Mouse (Mus musculus) forebrain, embryonic 13.5 days (tissue): Measurements from ENCODE around the gene Mgst2. TPM values are rescaled to one million over a fixed set of nuclear protein-coding genes. Genes with fewer than 3 reads are reported as not detected.

Experiments
- ATAC-seq: fragments of 200-750 bp; cut with Nextera tagmentation; 2 replicates; pipeline ENCODE4 v1.8.0; 2017
- H3K27ac ChIP-seq: fragments of 300-500 bp; sonication (generic); 2 replicates; pipeline ENCODE4 v1.5.1; 2015; ENCODE audit warnings: inconsistent platforms, mild to moderate bottlenecking, moderate library complexity
- H3K27me3 ChIP-seq: fragments of 300-500 bp; sonication (generic); 2 replicates; pipeline ENCODE4 v1.6.1; 2015; ENCODE audit warnings: mild to moderate bottlenecking, inconsistent platforms
- H3K36me3 ChIP-seq: fragments of 300-500 bp; sonication (generic); 2 replicates; pipeline ENCODE4 v1.6.1; 2015; ENCODE audit warnings: mild to moderate bottlenecking, inconsistent platforms; ENCODE audit not compliant: poor library complexity, severe bottlenecking
- H3K4me1 ChIP-seq: fragments of 300-500 bp; sonication (generic); 2 replicates; pipeline ENCODE4 v1.6.1; 2015; ENCODE audit warnings: inconsistent platforms
- H3K4me2 ChIP-seq: fragments of 300-500 bp; sonication (generic); 2 replicates; pipeline ENCODE4 v1.6.1; 2015; ENCODE audit warnings: inconsistent platforms, mild to moderate bottlenecking, moderate library complexity
- H3K4me3 ChIP-seq: fragments of 300-500 bp; sonication (generic); 2 replicates; pipeline ENCODE4 v1.5.1; 2015; ENCODE audit warnings: mild to moderate bottlenecking, inconsistent platforms
- H3K9ac ChIP-seq: fragments of 300-500 bp; sonication (generic); 2 replicates; pipeline ENCODE4 v1.6.1; 2015; ENCODE audit warnings: mild to moderate bottlenecking, inconsistent platforms
- H3K9me3 ChIP-seq: fragments of 300-500 bp; sonication (generic); replicated peaks from 2 replicates; pipeline ENCODE4 v1.6.1; 2016; ENCODE audit warnings: inconsistent platforms
- WGBS: fragments of 180-500 bp; shearing (Covaris S2); methylation state at CpG from one replicate; pipeline ENCODE4 v1.1.7; 2015; 5-methylcytosine and 5-hydroxymethylcytosine counted together
- polyA plus RNA-seq: library from polyadenylated mRNA; unstranded; fragments of >200 nt; fragmentation: Nextera tagmentation; extraction: Ambion mirVana; gene quantifications from 2 replicates; pipeline ENCODE4 v1.2.1, GENCODE M21; 2015

Gene Mgst2
- polyA plus RNA-seq, 1 experiment from 2014 or later: 0.96 TPM

DNA sequence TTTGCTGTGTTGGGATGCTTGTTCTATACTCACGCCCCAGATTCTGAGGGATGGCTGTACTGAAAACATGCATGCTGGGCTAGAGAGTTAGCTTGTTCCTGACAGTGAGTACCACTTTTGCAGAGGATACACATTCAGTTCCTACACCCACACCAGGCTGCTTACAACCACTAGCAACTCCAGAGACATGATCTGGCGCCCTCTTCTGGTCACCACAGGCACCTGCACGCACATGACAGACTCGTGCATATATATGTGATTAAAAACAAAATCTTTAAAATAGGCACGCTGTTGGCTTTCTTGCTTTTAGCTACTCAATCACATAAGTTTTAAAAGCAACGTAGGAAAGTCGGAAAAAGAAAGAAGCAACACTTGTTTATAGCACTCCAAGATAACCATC lies 45.1 kb downstream of the Mgst2 start:
- WGBS: 86% methylated on average over 7 of the region's 7 CpGs
- Histone ChIP-seq H3K4me2 (no peak overlapping the region), H3K4me1 (peaks cover 35% of the 10 kb centered on the region), H3K36me3 (no peaks in the 10 kb centered on the region), H3K4me3 (no peak overlapping the region), H3K9ac (no peak overlapping the region), H3K27me3 (no peaks in the 10 kb centered on the region), H3K27ac (no peak overlapping the region), H3K9me3 (no peaks in the 10 kb centered on the region)
- no peak for ATAC-seq

DNA sequence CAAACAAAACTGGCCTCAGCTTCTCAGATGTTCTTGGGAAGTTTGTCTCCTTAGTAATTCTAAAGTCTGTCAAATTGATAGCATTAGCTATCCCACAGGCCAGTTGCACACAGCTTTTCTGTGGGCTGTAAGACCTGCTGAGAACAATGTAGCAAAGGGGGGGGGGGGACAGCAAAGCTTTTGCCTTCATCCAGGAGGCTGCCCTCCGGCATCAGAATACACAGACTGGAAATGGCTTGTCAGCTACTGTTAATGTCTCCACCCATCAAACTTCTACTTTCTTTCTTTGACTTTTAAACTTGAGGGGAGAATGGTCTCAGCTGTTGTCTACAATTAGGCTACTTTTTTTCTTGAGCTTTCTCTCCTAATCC lies 48.2 kb downstream of the Mgst2 start:
- no peak for ATAC-seq

GRCm38 (mm10) chr3:51708746-51709411 lies 48.7 kb downstream of the Mgst2 start:
- Histone ChIP-seq H3K27me3 (no peaks in the 10 kb centered on the region), H3K27ac (peak overlapping the region; percentile 1; the same call in 1 of the 2 replicates), H3K4me3 (no peak overlapping the region), H3K4me2 (peak overlapping the region; percentile 13; the same call in 1 of the 2 replicates), H3K9me3 (no peaks in the 10 kb centered on the region), H3K4me1 (peaks cover 13% of the 10 kb centered on the region; the same call in 1 of the 2 replicates), H3K36me3 (no peaks in the 10 kb centered on the region), H3K9ac (no peak overlapping the region)
- 79% methylated on average over 21 of the region's 21 CpGs for WGBS
- ATAC-seq: peak; percentile 70

More for the DNA sequence above, 48.2 kb downstream of the Mgst2 start:
- Histone ChIP-seq H3K4me2 (no peak overlapping the region), H3K27me3 (no peaks in the 10 kb centered on the region), H3K4me1 (peaks cover 9% of the 10 kb centered on the region; the same call in 1 of the 2 replicates), H3K27ac (peak overlapping the region; percentile 1; the same call in 1 of the 2 replicates), H3K4me3 (no peak overlapping the region), H3K9ac (no peak overlapping the region), H3K36me3 (no peaks in the 10 kb centered on the region), H3K9me3 (no peaks in the 10 kb centered on the region)
- 75% methylated on average over 1 of the region's 1 CpGs for WGBS

GRCm38 (mm10) chr3:51712382-51712781 lies 52.2 kb downstream of the Mgst2 start:
- WGBS: 54% methylated on average over 3 of the region's 3 CpGs
- peaks cover 13% of the 10 kb centered on the region; the same call in 1 of the 2 replicates for H3K4me1 ChIP-seq
- H3K27ac ChIP-seq: no peak overlapping the region
- no peaks in the 10 kb centered on the region for H3K27me3 ChIP-seq
- no peaks in the 10 kb centered on the region for H3K36me3 ChIP-seq
- H3K4me3 ChIP-seq: no peak overlapping the region
- H3K4me2 ChIP-seq: no peak overlapping the region
- H3K9me3 ChIP-seq: no peaks in the 10 kb centered on the region
- ATAC-seq: no peak
- H3K9ac ChIP-seq: no peak overlapping the region

DNA sequence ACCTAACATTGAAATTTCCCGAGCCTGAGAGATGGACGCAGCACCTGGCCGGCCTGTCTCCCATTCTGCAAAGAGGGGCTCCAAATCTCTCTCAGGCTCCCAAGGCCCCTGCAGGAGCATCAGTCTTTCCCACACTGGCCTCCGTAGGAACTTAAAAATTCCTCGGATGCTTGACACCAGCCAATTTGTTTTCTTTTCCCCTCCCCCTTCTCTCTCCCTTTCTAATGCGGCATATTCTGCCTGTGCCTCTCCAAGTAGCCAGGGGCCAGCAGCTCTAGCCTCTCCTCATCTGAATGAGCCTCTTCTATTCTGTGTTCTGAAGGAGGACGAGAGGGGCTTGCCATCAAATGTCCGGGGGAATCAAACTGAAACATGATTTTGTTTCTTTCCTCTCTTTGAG lies 53.1 kb downstream of the Mgst2 start:
- no peak overlapping the region for H3K27ac ChIP-seq
- 22% methylated on average over 8 of the region's 8 CpGs for WGBS

GRCm38 (mm10) chr3:51714469-51714868 lies 54.3 kb downstream of the Mgst2 start:
- no peaks in the 10 kb centered on the region for H3K27me3 ChIP-seq
- no peaks in the 10 kb centered on the region for H3K36me3 ChIP-seq
- no peak overlapping the region for H3K4me3 ChIP-seq
- ATAC-seq: no peak
- no peaks in the 10 kb centered on the region for H3K9me3 ChIP-seq
- H3K4me2 ChIP-seq: no peak overlapping the region
- H3K9ac ChIP-seq: no peak overlapping the region
- 81% methylated on average over 5 of the region's 5 CpGs for WGBS
- no peak overlapping the region for H3K27ac ChIP-seq
- H3K4me1 ChIP-seq: peaks cover 9% of the 10 kb centered on the region; the same call in 1 of the 2 replicates

More for the DNA sequence above, 53.1 kb downstream of the Mgst2 start:
- Histone ChIP-seq H3K9ac (no peak overlapping the region), H3K36me3 (no peaks in the 10 kb centered on the region), H3K4me2 (no peak overlapping the region), H3K9me3 (no peaks in the 10 kb centered on the region), H3K4me1 (peaks cover 13% of the 10 kb centered on the region; the same call in 1 of the 2 replicates), H3K27me3 (no peaks in the 10 kb centered on the region), H3K4me3 (no peak overlapping the region)
- no peak for ATAC-seq

- no peaks in the 10 kb centered on the region for H3K27me3 ChIP-seq
- ATAC-seq: no peak
- H3K9me3 ChIP-seq: no peaks in the 10 kb centered on the region
- H3K4me1 ChIP-seq: peaks cover 9% of the 10 kb centered on the region; the same call in 1 of the 2 replicates
- no peaks in the 10 kb centered on the region for H3K36me3 ChIP-seq
- H3K4me2 ChIP-seq: no peak overlapping the region
- no peak overlapping the region for H3K27ac ChIP-seq
- H3K9ac ChIP-seq: no peak overlapping the region
- 73% methylated on average over 3 of the region's 3 CpGs for WGBS
- no peak overlapping the region for H3K4me3 ChIP-seq
Measured at GRCm38 (mm10) chr3:51717455-51717854, 57.3 kb downstream of the Mgst2 start.

- peaks cover 9% of the 10 kb centered on the region; the same call in 1 of the 2 replicates for H3K4me1 ChIP-seq
- no peak overlapping the region for H3K27ac ChIP-seq
- H3K27me3 ChIP-seq: no peaks in the 10 kb centered on the region
- H3K36me3 ChIP-seq: no peaks in the 10 kb centered on the region
- H3K4me3 ChIP-seq: no peak overlapping the region
- no peak overlapping the region for H3K9ac ChIP-seq
- 77% methylated on average over 4 of the region's 4 CpGs for WGBS
- ATAC-seq: no peak
- no peak overlapping the region for H3K4me2 ChIP-seq
- no peaks in the 10 kb centered on the region for H3K9me3 ChIP-seq
Measured at GRCm38 (mm10) chr3:51717909-51718308, 57.7 kb downstream of the Mgst2 start.

- no peaks in the 10 kb centered on the region for H3K27me3 ChIP-seq
- H3K4me3 ChIP-seq: no peak overlapping the region
- H3K4me1 ChIP-seq: no peaks in the 10 kb centered on the region
- H3K9me3 ChIP-seq: no peaks in the 10 kb centered on the region
- no peak overlapping the region for H3K27ac ChIP-seq
- 95% methylated on average over 3 of the region's 3 CpGs for WGBS
- no peak overlapping the region for H3K4me2 ChIP-seq
- no peaks in the 10 kb centered on the region for H3K36me3 ChIP-seq
- ATAC-seq: no peak
- no peak overlapping the region for H3K9ac ChIP-seq
Measured at GRCm38 (mm10) chr3:51719373-51719772, 59.2 kb downstream of the Mgst2 start.

DNA sequence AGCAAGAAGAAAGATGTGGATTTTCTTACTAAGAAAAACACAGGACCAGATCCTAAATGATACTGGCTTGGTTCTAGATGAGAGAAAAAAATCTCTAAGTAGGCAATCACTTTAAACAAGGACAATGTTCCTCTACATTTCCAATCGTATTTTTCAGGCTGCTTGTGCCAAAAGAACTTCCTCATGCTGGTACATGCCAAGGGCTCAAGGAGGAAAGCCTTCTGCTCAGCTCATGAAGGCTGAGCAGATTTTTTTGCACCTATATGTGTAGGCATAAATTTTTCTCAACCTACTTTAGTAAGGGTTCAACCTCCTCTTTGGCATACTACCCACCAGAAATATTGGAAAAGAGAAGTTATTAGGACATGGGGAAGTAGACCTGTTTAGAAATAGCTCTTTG lies 59.8 kb downstream of the Mgst2 start:
- no peak overlapping the region for H3K9ac ChIP-seq
- H3K4me1 ChIP-seq: no peaks in the 10 kb centered on the region
- no peaks in the 10 kb centered on the region for H3K27me3 ChIP-seq
- no peaks in the 10 kb centered on the region for H3K36me3 ChIP-seq
- ATAC-seq: no peak
- no peak overlapping the region for H3K27ac ChIP-seq
- no peak overlapping the region for H3K4me2 ChIP-seq
- no peaks in the 10 kb centered on the region for H3K9me3 ChIP-seq
- no peak overlapping the region for H3K4me3 ChIP-seq
- WGBS: 76% methylated on average over 1 of the region's 1 CpGs

DNA sequence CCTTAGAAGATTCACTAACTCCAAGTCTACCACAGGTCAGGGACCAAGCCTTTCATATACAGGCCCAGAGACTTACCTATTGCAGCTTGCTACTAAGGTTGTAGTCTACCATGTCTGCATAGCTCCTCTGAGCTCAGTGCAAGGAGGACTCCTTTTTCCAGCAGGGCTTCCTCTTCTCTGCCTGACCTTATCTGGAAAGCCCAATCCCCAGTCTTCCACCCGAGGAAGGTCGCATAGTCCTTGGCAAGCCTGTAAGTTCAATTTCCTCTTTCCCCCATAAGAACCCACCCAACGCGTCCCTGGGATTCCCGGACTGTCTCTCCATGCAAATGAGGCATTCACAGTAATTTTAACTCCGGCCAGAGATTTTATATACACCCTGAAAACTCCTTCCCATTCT lies 66.1 kb downstream of the Mgst2 start:
- Histone ChIP-seq H3K9ac (no peak overlapping the region), H3K9me3 (no peaks in the 10 kb centered on the region), H3K4me1 (peaks cover 19% of the 10 kb centered on the region), H3K27ac (no peak overlapping the region), H3K27me3 (no peaks in the 10 kb centered on the region), H3K4me2 (no peak overlapping the region), H3K36me3 (no peaks in the 10 kb centered on the region), H3K4me3 (no peak overlapping the region)
- WGBS: 96% methylated on average over 6 of the region's 6 CpGs
- ATAC-seq: no peak

GRCm38 (mm10) chr3:51727487-51727886 lies 67.3 kb downstream of the Mgst2 start:
- Histone ChIP-seq H3K4me2 (no peak overlapping the region), H3K27ac (no peak overlapping the region), H3K4me1 (peaks cover 28% of the 10 kb centered on the region), H3K4me3 (no peak overlapping the region), H3K27me3 (no peaks in the 10 kb centered on the region), H3K36me3 (no peaks in the 10 kb centered on the region), H3K9me3 (no peaks in the 10 kb centered on the region), H3K9ac (no peak overlapping the region)
- WGBS: 72% methylated on average over 3 of the region's 3 CpGs
- no peak for ATAC-seq

DNA sequence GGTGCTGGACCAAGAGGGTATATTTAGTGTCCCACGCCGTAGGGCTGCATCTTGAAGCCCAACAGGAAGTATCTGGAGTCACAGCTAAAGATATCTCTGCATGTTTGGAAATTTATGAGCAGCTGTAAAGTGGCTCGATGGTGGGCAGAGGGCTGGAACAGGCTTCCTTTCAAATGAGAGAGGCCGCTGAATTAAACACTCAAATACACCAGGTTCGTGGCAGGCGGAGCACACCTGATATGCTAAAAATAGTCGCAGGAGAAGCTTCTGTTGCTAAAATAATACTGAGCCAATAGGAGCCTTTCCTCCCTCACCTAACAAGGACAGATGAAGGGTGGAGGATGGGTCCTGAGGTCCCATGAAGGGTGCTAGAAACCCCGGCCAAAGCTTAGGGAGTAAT lies 67.8 kb downstream of the Mgst2 start:
- H3K4me1 ChIP-seq: peaks cover 30% of the 10 kb centered on the region
- WGBS: 81% methylated on average over 8 of the region's 8 CpGs
- H3K9me3 ChIP-seq: no peaks in the 10 kb centered on the region
- no peaks in the 10 kb centered on the region for H3K36me3 ChIP-seq
- H3K27ac ChIP-seq: no peak overlapping the region
- no peak for ATAC-seq
- H3K4me3 ChIP-seq: no peak overlapping the region
- no peak overlapping the region for H3K4me2 ChIP-seq
- H3K9ac ChIP-seq: no peak overlapping the region
- no peaks in the 10 kb centered on the region for H3K27me3 ChIP-seq
